In genomic region chr19:32223751-32224174, GRCm38 (mm10) we compare ENCODE assay signal across 17 mouse cellular contexts.
DNase-seq lines count a peak whose midpoint lies in the region; ATAC-seq and TF ChIP-seq lines count a peak whose summit lies in the region.
"Had no signal": no experiment of that assay in that cellular context is flagged by ENCODE, and none has a peak within 500 bp of the region (broad histone marks: within the 10 kb centered on the region; RNA-seq: fewer than 3 reads in every experiment).

No protein-coding gene starts in this region.

- H3K4me3 ChIP-seq in intestine, postnatal 0 days (ENCODE audit: low read depth, low read length), result no peak overlapping the region
- H3K4me3 ChIP-seq in intestine, embryonic 16.5 days (ENCODE audit: low read length), result no peak overlapping the region
- no peak overlapping the region for H3K4me3 ChIP-seq in forebrain, embryonic 11.5 days (ENCODE audit: low read depth, low read length)
- H3K4me3 ChIP-seq: forebrain, embryonic 12.5 days; heart, embryonic 10.5 days; hindbrain, embryonic 10.5 days; limb, embryonic 12.5 days had no signal

- H3K9ac ChIP-seq in intestine, postnatal 0 days (ENCODE audit: low read depth, low read length), result no peak overlapping the region
- H3K9ac ChIP-seq in intestine, embryonic 16.5 days (ENCODE audit: low read depth, low read length), result no peak overlapping the region
- H3K9ac ChIP-seq in forebrain, embryonic 11.5 days (ENCODE audit: low read length), result no peak overlapping the region
- H3K9ac ChIP-seq: forebrain, embryonic 12.5 days; limb, embryonic 12.5 days had no signal

- 76% methylated on average over 3 of the region's 3 CpGs for WGBS in intestine, postnatal 0 days
- WGBS in intestine, embryonic 16.5 days, result 69% methylated on average over 3 of the region's 3 CpGs
- WGBS in forebrain, embryonic 11.5 days, result 71% methylated on average over 3 of the region's 3 CpGs

- peak; percentile 69 to 76 for DNase-seq in monocyte, adult 2 months (ENCODE audit: low read depth in 1 of 2, low spot score in 2 of 2)
- DNase-seq in layer of hippocampus, adult 11-12 months (ENCODE audit: low spot score), result no peak
- no peak for DNase-seq in forebrain, embryonic 11.5 days (ENCODE audit: low spot score)
- DNase-seq: cerebellum, postnatal 10 days; kidney, adult 2 months; kidney, postnatal 4 days; right cerebral cortex, adult 18-20 months had no signal

- H3K27ac ChIP-seq in intestine, postnatal 0 days (ENCODE audit: low read depth, low read length), result 0 out of 2 replicates have a peak overlapping the region, but pooled peaks have one; percentile 23
- H3K27ac ChIP-seq in intestine, embryonic 16.5 days (ENCODE audit: low read length), result no peak overlapping the region
- H3K27ac ChIP-seq in forebrain, embryonic 11.5 days (ENCODE audit: low read depth, low read length), result no peak overlapping the region
- H3K27ac ChIP-seq: forebrain, embryonic 12.5 days; heart, embryonic 10.5 days; hindbrain, embryonic 10.5 days; limb, embryonic 12.5 days had no signal

- peaks cover 8% of the 10 kb centered on the region; the same call in 1 of the 2 replicates for H3K36me3 ChIP-seq in intestine, postnatal 0 days (ENCODE audit: control insufficient read depth, insufficient read depth)
- no peaks in the 10 kb centered on the region for H3K36me3 ChIP-seq in intestine, embryonic 16.5 days (ENCODE audit: control insufficient read depth, insufficient read depth, low read length)
- no peaks in the 10 kb centered on the region for H3K36me3 ChIP-seq in forebrain, embryonic 11.5 days (ENCODE audit: control insufficient read depth, insufficient read depth, low read length)
- H3K36me3 ChIP-seq: forebrain, embryonic 12.5 days; limb, embryonic 12.5 days had no signal

- no peaks in the 10 kb centered on the region for H3K27me3 ChIP-seq in intestine, postnatal 0 days (replicated peaks; ENCODE audit: control insufficient read depth, insufficient read depth, low read length)
- no peaks in the 10 kb centered on the region for H3K27me3 ChIP-seq in intestine, embryonic 16.5 days (replicated peaks; ENCODE audit: control insufficient read depth, insufficient read depth, low read length)
- no peaks in the 10 kb centered on the region for H3K27me3 ChIP-seq in forebrain, embryonic 11.5 days (ENCODE audit: control insufficient read depth, insufficient read depth, low read length)
- H3K27me3 ChIP-seq: CH12.LX; forebrain, embryonic 12.5 days; limb, embryonic 12.5 days; Patski had no signal

- H3K4me1 ChIP-seq in intestine, postnatal 0 days (replicated peaks; ENCODE audit: control insufficient read depth, insufficient read depth, low read length), result no peaks in the 10 kb centered on the region
- no peaks in the 10 kb centered on the region for H3K4me1 ChIP-seq in intestine, embryonic 16.5 days (ENCODE audit: control insufficient read depth, insufficient read depth, low read length)
- no peaks in the 10 kb centered on the region for H3K4me1 ChIP-seq in forebrain, embryonic 11.5 days (replicated peaks; ENCODE audit: control insufficient read depth, insufficient read depth, low read length)
- H3K4me1 ChIP-seq: heart, embryonic 10.5 days; limb, embryonic 12.5 days had no signal

- no peaks in the 10 kb centered on the region for H3K9me3 ChIP-seq in intestine, postnatal 0 days (ENCODE audit: control insufficient read depth)
- H3K9me3 ChIP-seq in intestine, embryonic 16.5 days (ENCODE audit: control insufficient read depth, low read length), result no peaks in the 10 kb centered on the region
- no peaks in the 10 kb centered on the region for H3K9me3 ChIP-seq in forebrain, embryonic 11.5 days (ENCODE audit: control insufficient read depth, low read length)
- H3K9me3 ChIP-seq: forebrain, embryonic 12.5 days; heart, embryonic 10.5 days; hindbrain, embryonic 10.5 days; limb, embryonic 12.5 days had no signal

- ATAC-seq in intestine, postnatal 0 days, result no peak
- ATAC-seq in intestine, embryonic 16.5 days, result no peak
- peak; percentile 28 for ATAC-seq in activated CD4-positive, CD25-positive, alpha-beta regulatory T cell, adult 4 months
- ATAC-seq in common myeloid progenitor, adult 5-6 weeks (replicated peaks; ENCODE audit: low read depth, poor library complexity, severe bottlenecking), result peak; percentile 40
- ATAC-seq in forebrain, embryonic 11.5 days (replicated peaks; ENCODE audit: low FRiP score), result no peak
- ATAC-seq: Patski had no signal

- no peak overlapping the region for H3K4me2 ChIP-seq in intestine, postnatal 0 days (replicated peaks; ENCODE audit: low read depth)
- no peak overlapping the region for H3K4me2 ChIP-seq in intestine, embryonic 16.5 days (ENCODE audit: low read depth, low read length)
- H3K4me2 ChIP-seq in forebrain, embryonic 11.5 days (ENCODE audit: low read depth, low read length, severe bottlenecking), result no peak overlapping the region
- H3K4me2 ChIP-seq: forebrain, embryonic 12.5 days; limb, embryonic 12.5 days had no signal

- no peak for TF ChIP-seq CTCF in intestine, postnatal 0 days (IDR thresholded peaks at IDR 0.05; ENCODE audit: low read depth)

Comparison
In these comparisons a context has a peak if more than half of its experiments do, and no peak if none do; other contexts are left out.
1. ATAC-seq: peak in activated CD4-positive, CD25-positive, alpha-beta regulatory T cell, adult 4 months (single experiment) and common myeloid progenitor, adult 5-6 weeks (single experiment); none in intestine, postnatal 0 days (single experiment), intestine, embryonic 16.5 days (single experiment) and forebrain, embryonic 11.5 days (single experiment).
2. DNase-seq: peak in monocyte, adult 2 months (2 of 2); none in layer of hippocampus, adult 11-12 months (single experiment) and forebrain, embryonic 11.5 days (single experiment).